Mouse (Mus musculus): ENCODE data around the gene Ddx60. TPM values are rescaled to one million over a fixed set of nuclear protein-coding genes. Genes with fewer than 3 reads are reported as not detected.

Gene Ddx60
- polyA plus RNA-seq, 1 experiment from 2014 or later, result 0.63 TPM

GRCm38 (mm10) chr8:62034351-62034750 lies 106.5 kb downstream of the Ddx60 start:
- H3K9me3 ChIP-seq (ENCODE audit: control insufficient read depth, low read length), result no peaks in the 10 kb centered on the region
- H3K4me2 ChIP-seq, result no peak overlapping the region
- H3K4me3 ChIP-seq (ENCODE audit: low read depth, low read length), result no peak overlapping the region
- WGBS, result 60% methylated on average over 3 of the region's 3 CpGs
- ATAC-seq (replicated peaks; ENCODE audit: low FRiP score) (no peak), DNase-seq (ENCODE audit: low spot score) (no peak)
- H3K4me1 ChIP-seq (replicated peaks; ENCODE audit: control insufficient read depth, insufficient read depth, low read length), result no peaks in the 10 kb centered on the region
- no peaks in the 10 kb centered on the region for H3K36me3 ChIP-seq (ENCODE audit: control insufficient read depth, insufficient read depth, low read length)
- no peak overlapping the region for H3K9ac ChIP-seq (ENCODE audit: low read depth, low read length)
- no peaks in the 10 kb centered on the region for H3K27me3 ChIP-seq (replicated peaks; ENCODE audit: control insufficient read depth, insufficient read depth, low read length)
- H3K27ac ChIP-seq (ENCODE audit: low read depth, low read length), result no peak overlapping the region

DNA sequence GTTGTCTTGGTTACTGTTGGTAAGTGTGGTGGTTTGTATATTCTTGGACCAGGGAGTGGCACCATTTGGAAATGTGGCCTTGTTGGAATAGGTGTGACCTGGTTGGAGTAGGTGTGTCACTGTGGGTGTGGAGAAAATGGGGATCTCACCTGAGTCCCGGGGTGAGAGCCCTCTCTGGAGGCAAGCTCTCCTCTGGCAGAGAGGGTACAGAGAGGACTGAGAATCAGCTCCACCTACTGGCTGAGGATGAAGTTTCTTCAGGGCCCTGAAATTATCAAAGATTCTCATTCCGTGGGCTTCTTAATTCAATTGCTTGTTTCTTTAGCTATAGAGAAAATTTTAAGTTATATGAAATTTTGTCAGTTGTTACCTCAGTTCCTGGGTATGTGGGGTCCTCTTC lies 118.9 kb downstream of the Ddx60 start:
- Histone ChIP-seq H3K4me1 (replicated peaks; ENCODE audit: control insufficient read depth, insufficient read depth, low read length) (no peaks in the 10 kb centered on the region), H3K27ac (ENCODE audit: low read depth, low read length) (no peak overlapping the region), H3K4me2 (no peak overlapping the region), H3K4me3 (ENCODE audit: low read depth, low read length) (no peak overlapping the region), H3K9me3 (ENCODE audit: control insufficient read depth, low read length) (no peaks in the 10 kb centered on the region), H3K36me3 (ENCODE audit: control insufficient read depth, insufficient read depth, low read length) (no peaks in the 10 kb centered on the region), H3K27me3 (replicated peaks; ENCODE audit: control insufficient read depth, insufficient read depth, low read length) (no peaks in the 10 kb centered on the region), H3K9ac (ENCODE audit: low read depth, low read length) (no peak overlapping the region)
- WGBS, result 44% methylated on average over 2 of the region's 2 CpGs
- ATAC-seq (replicated peaks; ENCODE audit: low FRiP score) (no peak), DNase-seq (ENCODE audit: low spot score) (no peak)

- DNase-seq (ENCODE audit: low spot score), result no peak
- Histone ChIP-seq H3K9me3 (ENCODE audit: control insufficient read depth, low read length) (no peaks in the 10 kb centered on the region), H3K4me2 (no peak overlapping the region), H3K27me3 (replicated peaks; ENCODE audit: control insufficient read depth, insufficient read depth, low read length) (no peaks in the 10 kb centered on the region), H3K9ac (ENCODE audit: low read depth, low read length) (no peak overlapping the region), H3K4me3 (ENCODE audit: low read depth, low read length) (no peak overlapping the region), H3K4me1 (replicated peaks; ENCODE audit: control insufficient read depth, insufficient read depth, low read length) (no peaks in the 10 kb centered on the region), H3K36me3 (ENCODE audit: control insufficient read depth, insufficient read depth, low read length) (no peaks in the 10 kb centered on the region), H3K27ac (ENCODE audit: low read depth, low read length) (no peak overlapping the region)
- ATAC-seq (replicated peaks; ENCODE audit: low FRiP score), result no peak
These were observed 132.5 kb downstream of the Ddx60 start for GRCm38 (mm10) chr8:62060357-62060756.

- no peak for ATAC-seq (replicated peaks; ENCODE audit: low FRiP score)
- no peak overlapping the region for H3K4me3 ChIP-seq (ENCODE audit: low read depth, low read length)
- H3K9ac ChIP-seq (ENCODE audit: low read depth, low read length), result no peak overlapping the region
- H3K27me3 ChIP-seq (replicated peaks; ENCODE audit: control insufficient read depth, insufficient read depth, low read length), result no peaks in the 10 kb centered on the region
- H3K4me1 ChIP-seq (replicated peaks; ENCODE audit: control insufficient read depth, insufficient read depth, low read length), result no peaks in the 10 kb centered on the region
- no peak for DNase-seq (ENCODE audit: low spot score)
- H3K9me3 ChIP-seq (ENCODE audit: control insufficient read depth, low read length), result no peaks in the 10 kb centered on the region
- no peak overlapping the region for H3K27ac ChIP-seq (ENCODE audit: low read depth, low read length)
- no peaks in the 10 kb centered on the region for H3K36me3 ChIP-seq (ENCODE audit: control insufficient read depth, insufficient read depth, low read length)
- H3K4me2 ChIP-seq, result no peak overlapping the region
These were observed 140.4 kb downstream of the Ddx60 start for GRCm38 (mm10) chr8:62068305-62068704.

DNA sequence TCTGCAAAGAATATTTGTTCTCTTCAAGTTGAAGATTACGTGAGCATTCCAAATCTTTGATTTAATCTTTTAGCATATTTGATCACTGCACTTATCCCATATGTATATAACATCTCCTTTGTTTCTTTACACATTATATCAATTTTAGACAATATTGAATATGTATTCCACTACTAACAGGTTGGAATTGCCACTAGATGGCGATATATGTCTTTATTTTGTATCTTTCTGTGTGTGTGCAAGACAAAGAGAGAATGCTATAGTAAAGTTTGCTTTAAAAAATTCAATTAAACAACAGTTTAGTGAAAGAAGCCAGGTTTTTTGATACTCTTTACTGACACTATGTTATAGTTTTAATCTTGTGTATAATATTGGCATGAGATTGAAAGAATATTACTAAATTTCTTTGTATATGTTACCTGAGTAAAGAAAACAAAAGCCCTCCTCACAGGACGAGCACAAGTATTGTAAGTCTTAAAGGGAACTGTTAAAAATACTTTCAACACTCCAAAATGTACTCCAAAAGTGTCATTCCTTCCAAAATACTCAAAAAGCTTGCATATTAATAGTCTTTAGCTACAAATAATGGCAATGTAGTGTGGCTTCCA lies 152.4 kb downstream of the Ddx60 start:
- Histone ChIP-seq H3K9ac (ENCODE audit: low read depth, low read length) (no peak overlapping the region), H3K36me3 (ENCODE audit: control insufficient read depth, insufficient read depth, low read length) (no peaks in the 10 kb centered on the region), H3K4me3 (ENCODE audit: low read depth, low read length) (no peak overlapping the region), H3K27ac (ENCODE audit: low read depth, low read length) (no peak overlapping the region), H3K4me2 (no peak overlapping the region), H3K27me3 (replicated peaks; ENCODE audit: control insufficient read depth, insufficient read depth, low read length) (no peaks in the 10 kb centered on the region), H3K4me1 (replicated peaks; ENCODE audit: control insufficient read depth, insufficient read depth, low read length) (no peaks in the 10 kb centered on the region), H3K9me3 (ENCODE audit: control insufficient read depth, low read length) (no peaks in the 10 kb centered on the region)
- ATAC-seq (replicated peaks; ENCODE audit: low FRiP score) (no peak), DNase-seq (ENCODE audit: low spot score) (no peak)
- WGBS, result 40% methylated on average over 3 of the region's 3 CpGs

GRCm38 (mm10) chr8:62081804-62082203 lies 153.9 kb downstream of the Ddx60 start:
- Histone ChIP-seq H3K4me1 (replicated peaks; ENCODE audit: control insufficient read depth, insufficient read depth, low read length) (no peaks in the 10 kb centered on the region), H3K9ac (ENCODE audit: low read depth, low read length) (no peak overlapping the region), H3K9me3 (ENCODE audit: control insufficient read depth, low read length) (no peaks in the 10 kb centered on the region), H3K4me3 (ENCODE audit: low read depth, low read length) (no peak overlapping the region), H3K27me3 (replicated peaks; ENCODE audit: control insufficient read depth, insufficient read depth, low read length) (no peaks in the 10 kb centered on the region), H3K36me3 (ENCODE audit: control insufficient read depth, insufficient read depth, low read length) (no peaks in the 10 kb centered on the region), H3K27ac (ENCODE audit: low read depth, low read length) (no peak overlapping the region), H3K4me2 (no peak overlapping the region)
- whole genome bisulfite sequencing, result 76% methylated on average over 2 of the region's 2 CpGs
- no peak for ATAC-seq (replicated peaks; ENCODE audit: low FRiP score)
- DNase-seq (ENCODE audit: low spot score), result no peak

Other genes starting within 250 kb of the Ddx60 start
- gene Palld, start 25.4 kb upstream of the Ddx60 start, polyA plus RNA-seq (2014; fragmentation: Nextera tagmentation; extraction: Ambion mirVana), result 16.1 and 22.9 TPM in 2 replicates
- not detected in 2 replicates for gene Anxa10, start 195.1 kb downstream of the Ddx60 start, polyA plus RNA-seq (2014; fragmentation: Nextera tagmentation; extraction: Ambion mirVana)

Measured in liver, embryonic 11.5 days (tissue).